Mouse (Mus musculus) myocyte (in vitro differentiated cells): Measurements from ENCODE around the gene Armc5.

ENCODE experiments used
- CEBPB ChIP-seq: IDR thresholded peaks from 2 replicates; pipeline ENCODE4 v1.6.1; 2011; ENCODE audit warnings: mild to moderate bottlenecking, moderate library complexity; ENCODE audit not compliant: poor library complexity, insufficient read depth, severe bottlenecking
- E2F4 ChIP-seq: IDR thresholded peaks from one replicate; pipeline ENCODE4 v1.6.1; 2011; ENCODE audit warnings: mild to moderate bottlenecking, control low read depth, moderate library complexity; ENCODE audit not compliant: insufficient read depth
- MAX ChIP-seq: IDR thresholded peaks from one replicate; pipeline ENCODE4 v1.6.1; 2011; ENCODE audit warnings: low read depth, mild to moderate bottlenecking, control low read depth
- MYOD1 ChIP-seq, 3 experiments: IDR thresholded peaks; one replicate each; pipeline ENCODE4 v1.6.1; 2011; ENCODE audit warnings: control low read depth in 2 of 3, low read depth in 2 of 3, mild to moderate bottlenecking in 2 of 3, moderate library complexity in 1 of 3; ENCODE audit not compliant: insufficient read length in 2 of 3, control insufficient read depth in 1 of 3
- MYOG ChIP-seq, 3 experiments: IDR thresholded peaks; one replicate each; pipeline ENCODE4 v1.6.1; 2011; ENCODE audit warnings: control low read depth in 2 of 3, low read depth in 2 of 3, mild to moderate bottlenecking in 2 of 3; ENCODE audit not compliant: insufficient read length in 2 of 3, control insufficient read depth in 1 of 3, insufficient read depth in 1 of 3
- POLR2A ChIP-seq: IDR thresholded peaks from one replicate; pipeline ENCODE4 v1.6.1; 2011; ENCODE audit warnings: low read depth, mild to moderate bottlenecking, control low read depth, moderate library complexity; ENCODE audit not compliant: insufficient read length
- POLR2AphosphoS2 ChIP-seq: IDR thresholded peaks from one replicate; pipeline ENCODE4 v1.6.1; 2011; ENCODE audit warnings: low read depth, control low read depth; ENCODE audit not compliant: insufficient read length
- TCF12 ChIP-seq: IDR thresholded peaks from one replicate; pipeline ENCODE4 v1.6.1; 2011; ENCODE audit warnings: mild to moderate bottlenecking, control low read depth; ENCODE audit not compliant: poor library complexity, insufficient read depth, severe bottlenecking
- TCF3 ChIP-seq: IDR thresholded peaks from one replicate; pipeline ENCODE4 v1.6.1; 2011; ENCODE audit warnings: low read depth, control low read depth; ENCODE audit not compliant: insufficient read length
- USF1 ChIP-seq: IDR thresholded peaks from one replicate; pipeline ENCODE4 v1.6.1; 2011; ENCODE audit warnings: low read depth, mild to moderate bottlenecking, control low read depth, moderate library complexity

DNA sequence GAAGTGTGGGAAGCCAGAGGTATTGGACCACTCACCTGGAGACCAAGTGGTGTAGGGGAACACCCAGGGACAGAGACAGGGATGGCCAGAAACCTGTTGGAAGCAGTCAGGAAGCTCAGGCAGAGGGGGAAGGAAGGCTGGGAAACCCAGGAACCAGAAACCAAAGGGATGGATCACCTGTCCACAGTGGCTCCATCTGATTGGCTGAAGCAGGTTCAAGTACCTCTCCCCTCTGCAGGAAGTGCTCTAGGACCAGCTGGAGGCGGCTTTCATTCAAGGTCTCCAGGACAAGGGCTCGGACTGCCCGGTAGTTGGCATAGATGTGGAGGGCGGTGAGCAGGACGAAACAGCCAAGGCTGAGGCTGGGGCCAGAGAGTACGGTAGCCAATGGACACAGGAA lies 38.9 kb downstream of the Armc5 start:
- TF ChIP-seq POLR2A (no peak), TCF12 (no peak), MAX (no peak), USF1 (no peak), POLR2AphosphoS2 (no peak), MYOD1 (IDR thresholded peaks at IDR 0.05; ENCODE audit: control insufficient read depth in 1 of 3, insufficient read length in 2 of 3, low read depth in 2 of 3) (no peak), CEBPB (no peak), TCF3 (no peak), E2F4 (no peak), MYOG (IDR thresholded peaks at IDR 0.05; ENCODE audit: control insufficient read depth in 1 of 3, insufficient read depth in 1 of 3, insufficient read length in 2 of 3, low read depth in 2 of 3) (no peak)
